Comparison of ENCODE assay signal across 8 mouse cellular contexts in genomic region chr2:21908813-21909480, GRCm38 (mm10).
DNase-seq lines count a peak whose midpoint lies in the region; ATAC-seq and TF ChIP-seq lines count a peak whose summit lies in the region.

No protein-coding gene starts in this region.

- TF ChIP-seq CTCF in left cerebral cortex, adult 2 months (IDR thresholded peaks at IDR 0.05), result no peak

- intact Hi-C loops in left cerebral cortex, adult 2 months (cut with DNase I), result loop anchor here (1.0 to 2.0 kb wide), 3 partner anchors 542 to 694 kb away; partner anchors contain the start of gene Gpr158

- 73% methylated on average over 7 of the region's 7 CpGs for WGBS in limb, embryonic 14.5 days

- TF ChIP-seq POLR2A in limb, embryonic 14.5 days (IDR thresholded peaks at IDR 0.05; ENCODE audit: borderline replicate concordance, extremely low read depth, insufficient read depth, insufficient read length), result no peak

- H3K27me3 ChIP-seq in limb, embryonic 14.5 days (ENCODE audit: control insufficient read depth, insufficient read depth, low read length), result no peaks in the 10 kb centered on the region

- DNase-seq in cerebellum, adult 11 months, result peak; percentile 13
- no peak for DNase-seq in cerebellum, adult 9-11 months
- DNase-seq in left cerebral cortex, adult 2 months (ENCODE audit: extremely low spot score in 1 of 2, low spot score in 2 of 2), result no peak
- no peak for DNase-seq in left cerebral cortex, adult 11 months (ENCODE audit: low spot score)
- peak; percentile 39 to 68 for DNase-seq in heart, adult 18-20 months
- DNase-seq in limb, embryonic 14.5 days (ENCODE audit: low spot score), result no peak
- no peak for DNase-seq in ovary, postnatal 10 days (ENCODE audit: low spot score)

- H3K9ac ChIP-seq in limb, embryonic 14.5 days (ENCODE audit: low read depth, low read length, severe bottlenecking), result no peak overlapping the region

- no peaks in the 10 kb centered on the region for H3K36me3 ChIP-seq in limb, embryonic 14.5 days (ENCODE audit: control insufficient read depth, insufficient read depth, low read length)

- no peak for ATAC-seq in limb, embryonic 14.5 days (ENCODE audit: low FRiP score, low read depth)
- ATAC-seq in monocyte, adult 5-6 weeks (replicated peaks; ENCODE audit: insufficient number of reproducible peaks, low FRiP score, low TSS enrichment, poor library complexity, severe bottlenecking), result no peak

- H3K4me2 ChIP-seq in limb, embryonic 14.5 days (replicated peaks; ENCODE audit: low read depth, low read length, severe bottlenecking), result peak overlapping the region; percentile 39; the same call in 1 of the 2 replicates

- no peaks in the 10 kb centered on the region for H3K4me1 ChIP-seq in limb, embryonic 14.5 days (ENCODE audit: control insufficient read depth, insufficient read depth, low read length)

- peak overlapping the region; percentile 42 for H3K4me3 ChIP-seq in left cerebral cortex, adult 2 months
- H3K4me3 ChIP-seq in limb, embryonic 14.5 days (replicated peaks; ENCODE audit: low read length), result 0 out of 2 replicates have a peak overlapping the region, but pooled peaks have one; percentile 20

- H3K9me3 ChIP-seq in limb, embryonic 14.5 days (ENCODE audit: control insufficient read depth, low read length), result no peaks in the 10 kb centered on the region

- peak overlapping the region; percentile 75; the same call in 1 of the 2 replicates for H3K27ac ChIP-seq in left cerebral cortex, adult 2 months
- H3K27ac ChIP-seq in limb, embryonic 14.5 days (replicated peaks; ENCODE audit: low read depth, low read length), result no peak overlapping the region

Comparison
In these comparisons a context has a peak if more than half of its experiments do, and no peak if none do; other contexts are left out.
1. DNase-seq: peak in cerebellum, adult 11 months (single experiment) and heart, adult 18-20 months (2 of 2); none in cerebellum, adult 9-11 months (single experiment), left cerebral cortex, adult 2 months (0 of 2), left cerebral cortex, adult 11 months (single experiment), limb, embryonic 14.5 days (single experiment) and ovary, postnatal 10 days (single experiment).